Mouse (Mus musculus) heart, adult 11 months (tissue): ENCODE data around the gene Ccdc40.
"Not testable (repeated sequence)": the region's sequence is repeated elsewhere in the genome, so short reads cannot be mapped to it uniquely, and the experiment has no call there.

Source experiments
- DNase-seq: peaks from one replicate; pipeline ENCODE4 v3.0.0; 2022

The Ccdc40 gene

GRCm38 (mm10) chr11:119287207-119287992, 59.0 kb downstream of the Ccdc40 start:
- DNase-seq: no peak

- not testable (repeated sequence) for DNase-seq
Measured at GRCm38 (mm10) chr11:119292861-119293260, 64.5 kb downstream of the Ccdc40 start.

GRCm38 (mm10) chr11:119297996-119298395, 69.6 kb downstream of the Ccdc40 start:
- no peak for DNase-seq

GRCm38 (mm10) chr11:119298917-119299316, 70.5 kb downstream of the Ccdc40 start:
- no peak for DNase-seq

GRCm38 (mm10) chr11:119299391-119300245, 71.2 kb downstream of the Ccdc40 start, which contains the start of gene Eif4a3:
Gene Eif4a3 (minus strand): TSS chr11:119300089.
- DNase-seq: peak; percentile 99

GRCm38 (mm10) chr11:119300246-119300935, 72.0 kb downstream of the Ccdc40 start:
- DNase-seq: no peak

- DNase-seq: no peak
Measured at GRCm38 (mm10) chr11:119300986-119301385, 72.6 kb downstream of the Ccdc40 start.

- DNase-seq: no peak
Measured at GRCm38 (mm10) chr11:119304904-119305712, 76.7 kb downstream of the Ccdc40 start.

- peak; percentile 87 for DNase-seq
Measured at GRCm38 (mm10) chr11:119306762-119307657, 78.6 kb downstream of the Ccdc40 start.

- no peak for DNase-seq
Measured at GRCm38 (mm10) chr11:119307658-119307867, 79.2 kb downstream of the Ccdc40 start, which contains the start of gene Card14. Gene Card14 (plus strand): TSS chr11:119307768.

GRCm38 (mm10) chr11:119307916-119308315, 79.5 kb downstream of the Ccdc40 start:
- DNase-seq: no peak

GRCm38 (mm10) chr11:119310621-119311020, 82.2 kb downstream of the Ccdc40 start:
- no peak for DNase-seq

GRCm38 (mm10) chr11:119314252-119314936, 86.0 kb downstream of the Ccdc40 start:
- DNase-seq: no peak
